Mouse (Mus musculus) brain, embryonic 14.5 days (tissue): ENCODE data around the gene Tenm3.

Experiments used
- CTCF ChIP-seq: fragments of 200-500 bp; IDR thresholded peaks from 2 replicates; pipeline ENCODE4 v1.5.1; 2012; ENCODE audit warnings: inconsistent platforms, mild to moderate bottlenecking, moderate library complexity, borderline replicate concordance; ENCODE audit not compliant: insufficient read depth, insufficient read length; ENCODE audit errors: extremely low read depth
- POLR2A ChIP-seq: fragments of 200-500 bp; IDR thresholded peaks from 2 replicates; pipeline ENCODE4 v1.6.1; 2012; ENCODE audit warnings: mild to moderate bottlenecking, inconsistent platforms, borderline replicate concordance; ENCODE audit not compliant: poor library complexity, insufficient read depth, insufficient read length, severe bottlenecking; ENCODE audit errors: extremely low read depth

GRCm38 (mm10) chr8:48743912-48744311, 99.8 kb downstream of the Tenm3 start:
- TF ChIP-seq POLR2A (no peak), CTCF (no peak)
